In the genomic region with DNA sequence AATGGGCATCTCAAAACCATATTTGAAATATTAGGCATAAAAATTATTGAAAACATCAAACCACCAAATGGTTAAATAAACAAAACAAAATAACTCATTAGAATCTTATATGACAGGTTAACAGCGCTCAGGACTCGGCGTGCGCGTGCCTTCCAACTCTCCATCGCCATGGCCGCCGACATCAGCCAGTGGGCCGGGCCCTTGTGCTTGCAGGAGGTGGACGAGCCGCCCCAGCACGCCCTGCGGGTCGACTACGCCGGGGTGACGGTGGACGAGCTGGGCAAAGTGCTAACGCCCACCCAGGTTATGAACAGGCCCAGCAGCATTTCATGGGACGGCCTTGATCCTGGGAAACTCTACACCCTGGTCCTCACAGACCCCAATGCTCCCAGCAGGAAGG, we compare ENCODE assay signal across 31 mouse cellular contexts. TPM values are rescaled to one million over a fixed set of nuclear protein-coding genes. Genes with fewer than 3 reads are reported as not detected.
A peak's percentile ranks its signal among the peaks of the same experiment; 100 is the strongest.
ATAC-seq and TF ChIP-seq lines count a peak whose summit lies in the region.
"Not testable (repeated sequence)": the region's sequence is repeated elsewhere in the genome, so short reads cannot be mapped to it uniquely, and the experiment has no call there.
"Had no signal": no experiment of that assay in that cellular context is flagged by ENCODE, and none has a peak within 500 bp of the region (broad histone marks: within the 10 kb centered on the region; RNA-seq: fewer than 3 reads in every experiment).

No protein-coding gene starts in this region.

- ATAC-seq in common myeloid progenitor, adult 5-6 weeks (replicated peaks; ENCODE audit: low read depth, poor library complexity, severe bottlenecking): peak; percentile 77
- peak; percentile 95 for ATAC-seq in erythroid progenitor cell, adult 5-6 weeks (replicated peaks; ENCODE audit: low FRiP score, poor library complexity, severe bottlenecking)
- ATAC-seq in hematopoietic stem cell, adult 5-6 weeks (replicated peaks in 1 of 2; ENCODE audit: insufficient read depth in 1 of 2, low FRiP score in 2 of 2, low TSS enrichment in 1 of 2, low read depth in 1 of 2, poor library complexity in 2 of 2, severe bottlenecking in 2 of 2): peak; percentile 53 to 60; a peak in 1 of 4 replicates
- ATAC-seq in lung, embryonic 16.5 days (ENCODE audit: low read depth): peak; percentile 28; the same call in 1 of the 2 replicates
- peak; percentile 90 for ATAC-seq in megakaryocyte-erythroid progenitor cell, adult 5-6 weeks (replicated peaks; ENCODE audit: low FRiP score, low TSS enrichment, poor library complexity, severe bottlenecking)
- ATAC-seq in stomach, embryonic 16.5 days (ENCODE audit: insufficient read depth, low FRiP score): 0 out of 2 replicates have a peak, but pooled peaks have one; percentile 47

- WGBS in lung, embryonic 16.5 days: 88% methylated on average over 10 of the region's 20 CpGs
- WGBS in stomach, embryonic 16.5 days: 90% methylated on average over 9 of the region's 20 CpGs

- not testable (repeated sequence) for H3K27ac ChIP-seq in ES-Bruce4 (ENCODE audit: insufficient read depth, low read length); lung, embryonic 16.5 days (ENCODE audit: low read length); stomach, embryonic 16.5 days (ENCODE audit: low read length)

- not testable (repeated sequence) for H3K27me3 ChIP-seq in ES-Bruce4 (ENCODE audit: control insufficient read depth, insufficient read depth, low read length, poor library complexity, severe bottlenecking); lung, embryonic 16.5 days (ENCODE audit: control insufficient read depth, insufficient read depth, low read depth, low read length); stomach, embryonic 16.5 days (ENCODE audit: control insufficient read depth, insufficient read depth, low read length)

- peak overlapping the region; percentile 37 for H3K4me3 ChIP-seq in ES-Bruce4 (ENCODE audit: low read depth, low read length)
- H3K4me3 ChIP-seq in lung, embryonic 16.5 days (ENCODE audit: low read length); stomach, embryonic 16.5 days (replicated peaks; ENCODE audit: low read length): not testable (repeated sequence)

- not testable (repeated sequence) for TF ChIP-seq POLR2A in ES-Bruce4 (IDR thresholded peaks at IDR 0.05; ENCODE audit: insufficient read depth, low read length)

- H3K9me3 ChIP-seq in ES-Bruce4 (replicated peaks; ENCODE audit: control insufficient read depth, insufficient read depth, low read length, poor library complexity, severe bottlenecking); lung, embryonic 16.5 days (ENCODE audit: control insufficient read depth, low read length); stomach, embryonic 16.5 days (replicated peaks; ENCODE audit: control insufficient read depth, low read length): not testable (repeated sequence)

- H3K36me3 ChIP-seq in ES-Bruce4 (ENCODE audit: control insufficient read depth, insufficient read depth, low read length, poor library complexity, severe bottlenecking); lung, embryonic 16.5 days (ENCODE audit: control insufficient read depth, insufficient read depth, low read length); stomach, embryonic 16.5 days (ENCODE audit: control insufficient read depth, insufficient read depth, low read length): not testable (repeated sequence)

- not testable (repeated sequence) for H3K9ac ChIP-seq in ES-Bruce4 (ENCODE audit: low read depth, poor library complexity, severe bottlenecking); lung, embryonic 16.5 days (ENCODE audit: low read length); stomach, embryonic 16.5 days (ENCODE audit: low read length)

- not testable (repeated sequence) for TF ChIP-seq CTCF in ES-Bruce4 (IDR thresholded peaks at IDR 0.05; ENCODE audit: low read depth, low read length)

- not testable (repeated sequence) for TF ChIP-seq EP300 in ES-Bruce4 (IDR thresholded peaks at IDR 0.05; ENCODE audit: insufficient read depth, low read depth, low read length)

- not testable (repeated sequence) for H3K4me1 ChIP-seq in ES-Bruce4 (ENCODE audit: control insufficient read depth, insufficient read depth, low read length); lung, embryonic 16.5 days (replicated peaks; ENCODE audit: control insufficient read depth, insufficient read depth, low read length); stomach, embryonic 16.5 days (ENCODE audit: control insufficient read depth, insufficient read depth, low read length)

- H3K4me2 ChIP-seq in lung, embryonic 16.5 days (ENCODE audit: low read depth, low read length); stomach, embryonic 16.5 days (ENCODE audit: low read depth, low read length): not testable (repeated sequence)

RNA-seq across cellular contexts. Expression of gene 2310057J18Rik, which starts 43.9 kb away (rescaled TPM):
- polyA plus RNA-seq in ES-Bruce4 (2011; ENCODE audit: insufficient read depth, insufficient read length, low read depth, missing spikeins): not detected in 2 replicates
- not detected in 2 replicates for total RNA-seq in common myeloid progenitor, adult 5-6 weeks (2017)
- not detected in 2 replicates for total RNA-seq in erythroid progenitor cell, adult 5-6 weeks (2015; ENCODE audit: low replicate concordance)
- not detected in 2 replicates for total RNA-seq in erythroid progenitor cell, adult 5-6 weeks (2017; ENCODE audit: low replicate concordance)
- total RNA-seq in hematopoietic stem cell, adult 5-6 weeks (2017): not detected in 2 replicates
- polyA plus RNA-seq in lung, embryonic 16.5 days (2015; fragmentation: Nextera tagmentation; extraction: Ambion mirVana): not detected in 2 replicates
- total RNA-seq in megakaryocyte-erythroid progenitor cell, adult 5-6 weeks (2014; fragmentation: Nextera tagmentation): not detected in 2 replicates
- not detected in 2 replicates for total RNA-seq in megakaryocyte-erythroid progenitor cell, adult 5-6 weeks (2017)
- polyA plus RNA-seq in stomach, embryonic 16.5 days (2015; fragmentation: Nextera tagmentation; extraction: Ambion mirVana): not detected in 2 replicates
- total RNA-seq: adrenal gland, adult 2 months; adrenal gland, postnatal 14 days; adrenal gland, postnatal 4 days; CH12.LX; gastrocnemius, adult 18-20 months; gastrocnemius, postnatal 10 days; gastrocnemius, postnatal 36 days; heart, adult 8-10 months; heart, postnatal 25 days; hindbrain, postnatal 0 days; MEL had no signal
- polyA plus RNA-seq: adrenal gland, adult 2 months; cerebellum, adult 2 months; cortical plate, adult 2 months; embryonic facial prominence, embryonic 10.5 days; embryonic facial prominence, embryonic 13.5 days; forebrain, embryonic 12.5 days; forebrain, embryonic 16.5 days; heart, embryonic 11.5 days; heart, embryonic 14.5 days; heart, postnatal 0 days; hindbrain, embryonic 10.5 days; hindbrain, embryonic 13.5 days; hindbrain, postnatal 0 days; inflammation-experienced regulatory T-cells, adult 6 months; intestine, embryonic 16.5 days had no signal

Comparison
In these comparisons a context has a peak if more than half of its experiments do, and no peak if none do; other contexts are left out.
1. ATAC-seq: peak in every context shown above with its lines; median percentile 95 in erythroid progenitor cell, adult 5-6 weeks; 90 in megakaryocyte-erythroid progenitor cell, adult 5-6 weeks; 77 in common myeloid progenitor, adult 5-6 weeks; 56 in hematopoietic stem cell, adult 5-6 weeks; 47 in stomach, embryonic 16.5 days; 28 in lung, embryonic 16.5 days.